Mouse (Mus musculus): ENCODE measurements around the gene Ptar1.

DNA sequence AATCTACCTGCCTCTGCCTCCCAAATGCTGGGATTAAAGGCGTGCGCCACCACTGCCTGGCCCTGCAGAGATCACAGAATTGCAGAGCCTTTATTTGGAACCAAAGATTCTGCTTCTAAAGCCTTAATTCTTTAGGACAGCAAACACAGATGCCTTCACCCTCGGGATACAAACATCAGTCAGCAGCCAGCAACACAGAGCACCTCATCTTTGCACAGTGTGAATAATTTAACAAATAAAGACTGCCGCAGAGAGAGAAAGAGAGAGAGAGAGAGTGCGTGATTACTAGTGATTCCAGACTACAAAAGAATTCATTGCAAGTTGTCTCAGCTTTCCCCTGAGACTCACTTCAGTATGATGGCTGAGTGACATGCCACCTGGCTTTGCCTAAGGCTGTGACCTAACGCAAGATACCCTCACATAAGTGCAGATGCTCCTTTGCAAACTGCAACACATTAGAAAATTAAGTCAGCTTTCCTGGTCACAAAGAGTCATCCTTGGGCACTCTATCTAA, 19.0 kb upstream of the Ptar1 start:
- TF ChIP-seq CTCF (IDR thresholded peaks at IDR 0.05; ENCODE audit: control insufficient read depth, insufficient read depth, insufficient replicate concordance, low read depth, low read length) (no peak), POLR2A (IDR thresholded peaks at IDR 0.05; ENCODE audit: control insufficient read depth, low read depth, low read length) (no peak)
